Mouse (Mus musculus) CH12.LX (cell line): ENCODE results near the gene Rnf5. TPM values are rescaled to one million over a fixed set of nuclear protein-coding genes. Genes with fewer than 3 reads are reported as not detected.

Experiments used
- DNase-seq: peaks from one replicate; pipeline ENCODE4 v3.0.0-alpha.2; 2013; ENCODE audit errors: extremely low read depth
- H3K27ac ChIP-seq: 2 replicates; pipeline ENCODE4 v1.5.1; 2012; ENCODE audit warnings: low read depth, mild to moderate bottlenecking, control low read depth, moderate library complexity; ENCODE audit not compliant: insufficient read depth
- H3K27me3 ChIP-seq: replicated peaks from 2 replicates; pipeline ENCODE3; 2012; ENCODE audit warnings: inconsistent platforms
- H3K36me3 ChIP-seq, 2 experiments: replicated peaks in 1 of 2; 2 replicates each; pipeline versions ENCODE3 to v1.6.1; 2012; ENCODE audit warnings: inconsistent platforms in 1 of 2, low read length in 1 of 2, mild to moderate bottlenecking in 1 of 2, mixed read lengths in 1 of 2, moderate library complexity in 1 of 2; ENCODE audit not compliant: control insufficient read depth in 1 of 2, insufficient read depth in 1 of 2
- H3K4me1 ChIP-seq, 2 experiments: 2 replicates each; pipeline ENCODE4 v1.6.1; 2012; ENCODE audit warnings: inconsistent platforms in 1 of 2, moderate library complexity in 1 of 2; ENCODE audit not compliant: insufficient read depth in 2 of 2, control insufficient read depth in 1 of 2
- H3K4me2 ChIP-seq: 2 replicates; pipeline ENCODE4 v1.6.1; 2012; ENCODE audit warnings: low read depth, mild to moderate bottlenecking, control low read depth; ENCODE audit not compliant: poor library complexity, insufficient read depth, severe bottlenecking
- H3K4me3 ChIP-seq, 3 experiments: fragments of 150-350 bp in 1 of 3; sonication (generic) in 1 of 3; replicated peaks in 1 of 3; 2 replicates each; pipeline versions ENCODE3 to v1.5.1; 2011 to 2012; ENCODE audit warnings: low read depth in 2 of 3, low read length in 2 of 3, mild to moderate bottlenecking in 2 of 3, moderate library complexity in 2 of 3, control low read depth in 1 of 3, improper control_type of control experiment in 1 of 3, inconsistent platforms in 1 of 3, mixed read lengths in 1 of 3; ENCODE audit not compliant: poor library complexity in 1 of 3
- H3K79me2 ChIP-seq: replicated peaks from 2 replicates; pipeline ENCODE4 v1.6.1; 2012; ENCODE audit warnings: mild to moderate bottlenecking, moderate library complexity; ENCODE audit not compliant: control insufficient read depth, poor library complexity, insufficient read depth, severe bottlenecking; ENCODE audit errors: extremely low read depth
- H3K9ac ChIP-seq: 2 replicates; pipeline ENCODE4 v1.6.1; 2012; ENCODE audit warnings: low read depth, mild to moderate bottlenecking, control low read depth, moderate library complexity; ENCODE audit not compliant: insufficient read depth
- H3K9me3 ChIP-seq: replicated peaks from 2 replicates; pipeline ENCODE3; 2012; ENCODE audit warnings: low read length, inconsistent platforms, mixed read lengths
- BHLHE40 ChIP-seq: IDR thresholded peaks from 2 replicates; pipeline ENCODE4 v1.6.1; 2011; ENCODE audit warnings: mild to moderate bottlenecking, low read depth, low read length, improper control_type of control experiment
- CHD1 ChIP-seq: IDR thresholded peaks from 2 replicates; pipeline ENCODE4 v1.6.1; 2012; ENCODE audit warnings: low read depth, low read length, improper control_type of control experiment, inconsistent platforms
- CHD2 ChIP-seq: IDR thresholded peaks from 2 replicates; pipeline ENCODE4 v1.6.1; 2011; ENCODE audit warnings: low read length, improper control_type of control experiment
- CTCF ChIP-seq, 2 experiments: IDR thresholded peaks in 1 of 2; conservative IDR thresholded peaks in 1 of 2; 2 replicates each; pipeline ENCODE4 v1.5.1; 2011 to 2012; ENCODE audit warnings: low read depth in 2 of 2, low read length in 2 of 2, improper control_type of control experiment in 1 of 2, inconsistent platforms in 1 of 2, mild to moderate bottlenecking in 1 of 2, moderate library complexity in 1 of 2
- E2F4 ChIP-seq: IDR thresholded peaks from 2 replicates; pipeline ENCODE4 v1.6.1; 2011; ENCODE audit warnings: low read depth, low read length, improper control_type of control experiment; ENCODE audit not compliant: insufficient replicate concordance
- ELF1 ChIP-seq: IDR thresholded peaks from 2 replicates; pipeline ENCODE4 v1.6.1; 2014; ENCODE audit warnings: low read depth, mild to moderate bottlenecking, inconsistent platforms, low read length, improper control_type of control experiment
- EP300 ChIP-seq: IDR thresholded peaks from 2 replicates; pipeline ENCODE4 v1.6.1; 2011; ENCODE audit warnings: low read length, improper control_type of control experiment
- GABPA ChIP-seq: IDR thresholded peaks from 2 replicates; pipeline ENCODE4 v1.6.1; 2012; ENCODE audit warnings: low read depth, low read length, improper control_type of control experiment, inconsistent platforms; ENCODE audit not compliant: insufficient replicate concordance
- HCFC1 ChIP-seq: IDR thresholded peaks from 2 replicates; pipeline ENCODE4 v1.6.1; 2012; ENCODE audit warnings: low read depth, mild to moderate bottlenecking, inconsistent platforms, low read length, improper control_type of control experiment
- JUN ChIP-seq: IDR thresholded peaks from 2 replicates; pipeline ENCODE4 v1.6.1; 2011; ENCODE audit warnings: low read depth, mild to moderate bottlenecking, low read length, improper control_type of control experiment, moderate library complexity; ENCODE audit not compliant: insufficient read depth
- JUND ChIP-seq: conservative IDR thresholded peaks from 2 replicates; pipeline ENCODE4 v1.6.1; 2011; ENCODE audit warnings: low read depth, low read length, improper control_type of control experiment
- KAT2A ChIP-seq: IDR thresholded peaks from 2 replicates; pipeline ENCODE4 v1.6.1; 2012; ENCODE audit warnings: low read length, improper control_type of control experiment, inconsistent platforms; ENCODE audit not compliant: insufficient replicate concordance
- MAFK ChIP-seq: IDR thresholded peaks from 2 replicates; pipeline ENCODE4 v1.6.1; 2011; ENCODE audit warnings: low read length, improper control_type of control experiment; ENCODE audit not compliant: insufficient replicate concordance
- MAX ChIP-seq: IDR thresholded peaks from 2 replicates; pipeline ENCODE4 v1.6.1; 2011; ENCODE audit warnings: low read length, improper control_type of control experiment
- MEF2A ChIP-seq: IDR thresholded peaks from 2 replicates; pipeline ENCODE4 v1.6.1; 2014; ENCODE audit warnings: low read depth, mild to moderate bottlenecking, inconsistent platforms, low read length, improper control_type of control experiment, borderline replicate concordance
- MXI1 ChIP-seq: IDR thresholded peaks from 2 replicates; pipeline ENCODE4 v1.6.1; 2011; ENCODE audit warnings: mild to moderate bottlenecking, low read depth, low read length, improper control_type of control experiment
- MYC ChIP-seq: IDR thresholded peaks from 2 replicates; pipeline ENCODE4 v1.6.1; 2011; ENCODE audit warnings: low read depth, mild to moderate bottlenecking, improper control_type of control experiment, low read length
- NRF1 ChIP-seq: IDR thresholded peaks from 2 replicates; pipeline ENCODE4 v1.6.1; 2014; ENCODE audit warnings: low read depth, mild to moderate bottlenecking, inconsistent platforms, low read length, improper control_type of control experiment, moderate library complexity
- PAX5 ChIP-seq: IDR thresholded peaks from 2 replicates; pipeline ENCODE4 v1.6.1; 2012; ENCODE audit warnings: low read length, inconsistent platforms, mixed read lengths
- POLR2A ChIP-seq: IDR thresholded peaks from 2 replicates; pipeline ENCODE4 v1.6.1; 2011; ENCODE audit warnings: low read depth, mild to moderate bottlenecking, improper control_type of control experiment, low read length
- POLR2AphosphoS2 ChIP-seq: IDR thresholded peaks from 2 replicates; pipeline ENCODE4 v1.6.1; 2011; ENCODE audit warnings: low read depth, low read length, improper control_type of control experiment
- RCOR1 ChIP-seq: conservative IDR thresholded peaks from 2 replicates; pipeline ENCODE4 v1.6.1; 2012; ENCODE audit warnings: low read depth, mild to moderate bottlenecking, inconsistent platforms, low read length, improper control_type of control experiment
- SIN3A ChIP-seq: IDR thresholded peaks from 2 replicates; pipeline ENCODE4 v1.6.1; 2012; ENCODE audit warnings: low read length, improper control_type of control experiment, inconsistent platforms
- SMC3 ChIP-seq: IDR thresholded peaks from 2 replicates; pipeline ENCODE4 v1.6.1; 2011; ENCODE audit warnings: low read depth, low read length, improper control_type of control experiment
- UBTF ChIP-seq: IDR thresholded peaks from 2 replicates; pipeline ENCODE4 v1.6.1; 2012; ENCODE audit warnings: low read depth, mild to moderate bottlenecking, inconsistent platforms, low read length, improper control_type of control experiment, moderate library complexity
- USF1 ChIP-seq: IDR thresholded peaks from 2 replicates; pipeline ENCODE4 v1.6.1; 2014; ENCODE audit warnings: low read depth, mild to moderate bottlenecking, inconsistent platforms, low read length, improper control_type of control experiment
- USF2 ChIP-seq: conservative IDR thresholded peaks from 2 replicates; pipeline ENCODE4 v1.6.1; 2011; ENCODE audit warnings: low read depth, low read length, improper control_type of control experiment
- ZKSCAN1 ChIP-seq: IDR thresholded peaks from 2 replicates; pipeline ENCODE4 v1.6.1; 2012; ENCODE audit warnings: low read depth, inconsistent platforms, low read length, improper control_type of control experiment, borderline replicate concordance
- ZMIZ1 ChIP-seq: IDR thresholded peaks from 2 replicates; pipeline ENCODE4 v1.6.1; 2012; ENCODE audit warnings: low read depth, mild to moderate bottlenecking, inconsistent platforms, low read length, improper control_type of control experiment
- ZNF384 ChIP-seq: IDR thresholded peaks from 2 replicates; pipeline ENCODE4 v1.6.1; 2012; ENCODE audit warnings: low read depth, low read length, improper control_type of control experiment, inconsistent platforms
- dilution Hi-C: fragments of 300-500 bp; cut with MboI; formaldehyde crosslinking; loops from 2 replicates; pipeline ENCODE4 v1.14.3; 2020; ENCODE audit warnings: low sequenced_read_pairs; ENCODE audit not compliant: extremely low pct_unique_long_range_greater_than_20kb, extremely low pct_ligation_motif_present
- in situ Hi-C: fragments of 300-500 bp; cut with MboI; formaldehyde crosslinking; loops from 3 replicates; pipeline ENCODE4 v1.14.3; 2019; ENCODE audit warnings: low sequenced_read_pairs, low pct_ligation_motif_present, low pct_unique_long_range_greater_than_20kb, mixed read lengths
- polyA plus RNA-seq: library from polyadenylated mRNA; unstranded; fragments of >175 nt; gene quantifications from 2 replicates; pipeline ENCODE4 v1.2.1, GENCODE M21; 2012; ENCODE audit warnings: low read depth; ENCODE audit not compliant: insufficient read length
- total RNA-seq, 2 experiments: library from RNA; depleted of rRNA; stranded (reverse); fragments of 300-350 nt in 1 of 2; fragments of >200 nt in 1 of 2; gene quantifications; 2 replicates each; pipeline ENCODE4 v1.2.3; 2012 to 2014

Rnf5 gene
- total and polyA plus RNA-seq, 3 experiments, result 8.4 to 35.1 (median 20.6) TPM

DNA sequence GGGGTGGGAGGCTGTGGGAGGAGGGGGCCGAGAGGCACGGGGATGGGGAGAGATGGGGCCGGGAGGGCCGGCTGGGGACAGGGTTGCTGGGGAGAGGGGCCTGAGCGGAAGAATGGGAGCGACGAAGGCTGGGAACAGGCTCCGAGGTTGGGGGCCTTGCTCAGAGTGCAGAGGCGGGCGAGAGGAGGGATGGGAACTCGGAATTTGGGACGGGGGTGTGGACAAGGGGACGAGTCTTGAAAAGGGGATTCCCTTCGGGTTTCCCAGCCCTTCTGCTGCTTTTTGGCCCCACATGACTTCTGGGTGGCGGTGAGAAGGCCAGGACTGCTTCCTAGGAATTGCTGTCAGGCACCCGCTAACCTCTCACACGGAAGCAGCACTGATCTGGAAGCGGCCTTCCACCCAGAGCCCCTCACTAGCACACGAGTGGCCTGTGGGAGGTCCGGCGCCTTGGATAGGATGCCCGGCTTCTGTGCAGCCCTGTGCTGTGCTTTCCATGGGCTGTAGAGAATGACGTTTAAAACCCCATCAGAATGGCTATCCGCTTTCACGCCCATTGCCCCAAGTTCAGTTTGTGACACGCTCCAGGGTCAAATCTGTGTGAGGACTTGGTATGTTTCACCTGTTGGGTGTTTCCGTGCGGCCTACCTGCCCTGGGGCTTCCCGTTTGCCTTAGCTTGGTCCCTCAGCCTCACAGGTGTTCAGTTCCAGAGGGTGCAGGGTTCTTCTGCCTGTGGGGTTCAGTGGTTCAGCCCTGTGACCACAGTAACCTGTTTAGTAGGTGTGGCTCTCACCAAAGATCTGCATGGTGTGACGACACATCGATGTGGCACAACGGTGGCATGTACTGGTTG, 2.9 kb upstream of the Rnf5 start:
- peak; percentile 20 for DNase-seq
- Histone ChIP-seq H3K27me3 (no peaks in the 10 kb centered on the region), H3K4me2 (peak overlapping the region; percentile 71), H3K36me3 (peaks cover 19 to 48% of the 10 kb centered on the region in 2 experiments), H3K79me2 (peaks cover 12% of the 10 kb centered on the region), H3K4me1 (peaks cover 12 to 39% of the 10 kb centered on the region in 2 experiments), H3K4me3 (peak overlapping the region; percentile 63 to 97 (median 82)), H3K9me3 (no peaks in the 10 kb centered on the region), H3K9ac (peak overlapping the region; percentile 97), H3K27ac (peak overlapping the region; percentile 66)
- TF ChIP-seq RCOR1, result no peak
- TF ChIP-seq POLR2AphosphoS2, result no peak
- 0 out of 2 replicates have a peak, but pooled peaks have one; percentile 5 for TF ChIP-seq MXI1
- TF ChIP-seq ELF1, result no peak
- no peak for TF ChIP-seq USF1
- dilution Hi-C loops, result no loop called here
- in situ Hi-C loops, result no loop called here

DNA sequence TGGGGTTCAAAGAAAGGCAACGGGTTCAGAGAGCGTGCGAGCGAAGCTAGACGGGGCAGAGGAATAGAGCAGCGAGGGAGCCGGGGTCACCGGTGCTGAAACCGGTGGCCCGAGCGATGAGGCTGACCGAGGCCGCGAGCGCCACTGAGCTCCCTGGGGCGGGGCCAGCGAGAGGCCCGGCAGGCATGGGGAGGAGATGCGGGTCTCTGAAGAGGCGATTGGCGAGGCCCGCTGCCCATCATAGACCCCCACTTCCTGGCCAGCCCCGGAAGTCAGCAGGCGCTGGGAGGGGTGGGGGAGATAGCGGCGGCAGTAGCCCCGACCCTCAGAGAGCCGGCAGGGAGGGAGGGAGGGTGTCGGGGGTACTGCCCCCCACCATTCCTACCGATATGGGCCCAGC, 2.1 kb upstream of the Rnf5 start:
- H3K9me3 ChIP-seq, result no peaks in the 10 kb centered on the region
- DNase-seq, result peak; percentile 93
- peaks cover 12% of the 10 kb centered on the region for H3K79me2 ChIP-seq
- peak overlapping the region; percentile 66 for H3K27ac ChIP-seq
- peak overlapping the region; percentile 63 to 97 (median 82) for H3K4me3 ChIP-seq
- peaks cover 16 to 44% of the 10 kb centered on the region in 2 experiments for H3K36me3 ChIP-seq
- no peaks in the 10 kb centered on the region for H3K27me3 ChIP-seq
- peak overlapping the region; percentile 86 for H3K4me2 ChIP-seq
- in situ Hi-C loops, result no loop called here
- dilution Hi-C loops, result no loop called here
- peaks cover 12 to 39% of the 10 kb centered on the region in 2 experiments for H3K4me1 ChIP-seq
- H3K9ac ChIP-seq, result peak overlapping the region; percentile 97
- TF ChIP-seq MXI1, result peak; percentile 58; the same call in 1 of the 2 replicates
- TF ChIP-seq CHD2, result peak; percentile 60
- TF ChIP-seq ZMIZ1, result peak; percentile 87
- no peak for TF ChIP-seq MAFK
- TF ChIP-seq POLR2A, result peak; percentile 96
- TF ChIP-seq JUN, result no peak
- no peak; the same call in 1 of the 2 replicates for TF ChIP-seq RCOR1
- TF ChIP-seq KAT2A, result peak; percentile 65; the same call in 1 of the 2 replicates
- no peak; the same call in 1 of the 2 replicates for TF ChIP-seq MEF2A
- TF ChIP-seq BHLHE40, result no peak
- peak; percentile 56; the same call in 1 of the 2 replicates for TF ChIP-seq MAX
- peak; percentile 81 for TF ChIP-seq HCFC1
- TF ChIP-seq MYC, result no peak
- TF ChIP-seq ZNF384, result no peak
- TF ChIP-seq E2F4, result no peak
- no peak for TF ChIP-seq EP300
- TF ChIP-seq UBTF, result peak; percentile 34; the same call in 1 of the 2 replicates
- TF ChIP-seq ZKSCAN1, result no peak
- no peak for TF ChIP-seq SMC3
- no peak for TF ChIP-seq GABPA
- TF ChIP-seq USF1, result no peak
- TF ChIP-seq PAX5, result no peak
- no peak for TF ChIP-seq USF2
- TF ChIP-seq NRF1, result peak; percentile 40; the same call in 1 of the 2 replicates
- no peak for TF ChIP-seq CHD1
- peak; percentile 88 for TF ChIP-seq ELF1
- peak; percentile 75; the same call in 1 of the 2 replicates for TF ChIP-seq SIN3A
- TF ChIP-seq JUND, result no peak
- TF ChIP-seq CTCF (conservative IDR thresholded peaks at IDR 0.05 in 1 of 2, IDR thresholded peaks at IDR 0.05 in 1 of 2; ENCODE audit: low read depth in 2 of 2, low read length in 2 of 2), result no peak
